Mouse (Mus musculus): Measurements from ENCODE around the gene Amh. TPM values are rescaled to one million over a fixed set of nuclear protein-coding genes. Genes with fewer than 3 reads are reported as not detected.

The Amh gene
- polyA plus RNA-seq, 2 experiments, result 0.08 to 0.31 TPM

- H3K9me3 ChIP-seq (ENCODE audit: control insufficient read depth, low read length), result no peaks in the 10 kb centered on the region
- TF ChIP-seq EP300 (IDR thresholded peaks at IDR 0.05; ENCODE audit: low read depth), result no peak
- H3K9ac ChIP-seq (replicated peaks), result no peak overlapping the region
- ATAC-seq (ENCODE audit: insufficient read depth) (no peak), DNase-seq (ENCODE audit: low read depth in 3 of 3, low spot score in 3 of 3) (no peak)
- H3K27ac ChIP-seq, result no peak overlapping the region
- 42% methylated on average over 2 of the region's 2 CpGs for WGBS (ENCODE audit: insufficient replicate concordance)
- no peak overlapping the region for H3K4me3 ChIP-seq (ENCODE audit: insufficient read depth in 1 of 2, low read depth in 2 of 2, low read length in 2 of 2)
- no peaks in the 10 kb centered on the region for H3K4me1 ChIP-seq (replicated peaks; ENCODE audit: control insufficient read depth in 2 of 2, insufficient read depth in 2 of 2, low read length in 1 of 2)
- H3K36me3 ChIP-seq (replicated peaks; ENCODE audit: control insufficient read depth, insufficient read depth, low read depth), result no peaks in the 10 kb centered on the region
- H3K27me3 ChIP-seq (ENCODE audit: control insufficient read depth, insufficient read depth, low read length), result peaks cover 54% of the 10 kb centered on the region
- H3K4me2 ChIP-seq (ENCODE audit: low read depth), result no peak overlapping the region
These were observed 32.8 kb downstream of the Amh start for GRCm38 (mm10) chr10:80837827-80838226.

GRCm38 (mm10) chr10:80838346-80838912 is 33.4 kb downstream of the Amh start:
- ATAC-seq (ENCODE audit: insufficient read depth) (no peak), DNase-seq (ENCODE audit: low read depth in 3 of 3, low spot score in 3 of 3) (no peak)
- 54% methylated on average over 2 of the region's 2 CpGs for WGBS (ENCODE audit: insufficient replicate concordance)
- Histone ChIP-seq H3K36me3 (replicated peaks; ENCODE audit: control insufficient read depth, insufficient read depth, low read depth) (no peaks in the 10 kb centered on the region), H3K4me2 (ENCODE audit: low read depth) (no peak overlapping the region), H3K27me3 (ENCODE audit: control insufficient read depth, insufficient read depth, low read length) (peaks cover 59% of the 10 kb centered on the region), H3K27ac (no peak overlapping the region), H3K9me3 (ENCODE audit: control insufficient read depth, low read length) (no peaks in the 10 kb centered on the region), H3K9ac (replicated peaks) (no peak overlapping the region), H3K4me1 (replicated peaks; ENCODE audit: control insufficient read depth in 2 of 2, insufficient read depth in 2 of 2, low read length in 1 of 2) (no peaks in the 10 kb centered on the region), H3K4me3 (ENCODE audit: insufficient read depth in 1 of 2, low read depth in 2 of 2, low read length in 2 of 2) (no peak overlapping the region)
- TF ChIP-seq CTCF (IDR thresholded peaks at IDR 0.05; ENCODE audit: low read depth) (no peak), EP300 (IDR thresholded peaks at IDR 0.05; ENCODE audit: low read depth) (no peak)

GRCm38 (mm10) chr10:80839848-80840247 is 34.8 kb downstream of the Amh start:
- whole genome bisulfite sequencing (ENCODE audit: insufficient replicate concordance), result 55% methylated on average over 6 of the region's 6 CpGs
- DNase-seq (ENCODE audit: low read depth in 3 of 3, low spot score in 3 of 3), result no peak
- no peak overlapping the region for H3K27ac ChIP-seq
- ATAC-seq (ENCODE audit: insufficient read depth), result no peak
- H3K27me3 ChIP-seq (ENCODE audit: control insufficient read depth, insufficient read depth, low read length), result peaks cover 59% of the 10 kb centered on the region
- H3K4me1 ChIP-seq (replicated peaks; ENCODE audit: control insufficient read depth in 2 of 2, insufficient read depth in 2 of 2, low read length in 1 of 2), result no peaks in the 10 kb centered on the region
- H3K4me3 ChIP-seq (ENCODE audit: insufficient read depth in 1 of 2, low read depth in 2 of 2, low read length in 2 of 2), result no peak overlapping the region
- H3K9ac ChIP-seq (replicated peaks), result no peak overlapping the region
- no peak for TF ChIP-seq CTCF (IDR thresholded peaks at IDR 0.05; ENCODE audit: low read depth)
- no peaks in the 10 kb centered on the region for H3K36me3 ChIP-seq (replicated peaks; ENCODE audit: control insufficient read depth, insufficient read depth, low read depth)
- no peak overlapping the region for H3K4me2 ChIP-seq (ENCODE audit: low read depth)
- H3K9me3 ChIP-seq (ENCODE audit: control insufficient read depth, low read length), result no peaks in the 10 kb centered on the region

- H3K9me3 ChIP-seq (ENCODE audit: control insufficient read depth, low read length), result no peaks in the 10 kb centered on the region
- H3K36me3 ChIP-seq (replicated peaks; ENCODE audit: control insufficient read depth, insufficient read depth, low read depth), result no peaks in the 10 kb centered on the region
- WGBS (ENCODE audit: insufficient replicate concordance), result 61% methylated on average over 2 of the region's 2 CpGs
- H3K27me3 ChIP-seq (ENCODE audit: control insufficient read depth, insufficient read depth, low read length), result peaks cover 54% of the 10 kb centered on the region
- no peak overlapping the region for H3K9ac ChIP-seq (replicated peaks)
- no peak overlapping the region for H3K27ac ChIP-seq
- no peaks in the 10 kb centered on the region for H3K4me1 ChIP-seq (replicated peaks; ENCODE audit: control insufficient read depth in 2 of 2, insufficient read depth in 2 of 2, low read length in 1 of 2)
- DNase-seq (ENCODE audit: low read depth in 3 of 3, low spot score in 3 of 3) (no peak), ATAC-seq (ENCODE audit: insufficient read depth) (no peak)
- no peak for TF ChIP-seq CTCF (IDR thresholded peaks at IDR 0.05; ENCODE audit: low read depth)
- TF ChIP-seq EP300 (IDR thresholded peaks at IDR 0.05; ENCODE audit: low read depth), result no peak
- H3K4me2 ChIP-seq (ENCODE audit: low read depth), result no peak overlapping the region
- no peak overlapping the region for H3K4me3 ChIP-seq (ENCODE audit: insufficient read depth in 1 of 2, low read depth in 2 of 2, low read length in 2 of 2)
These were observed 36.6 kb downstream of the Amh start for GRCm38 (mm10) chr10:80841685-80842084.

- no peak for TF ChIP-seq EP300 (IDR thresholded peaks at IDR 0.05; ENCODE audit: low read depth)
- TF ChIP-seq CTCF (IDR thresholded peaks at IDR 0.05; ENCODE audit: low read depth), result no peak
- DNase-seq (ENCODE audit: low read depth in 3 of 3, low spot score in 3 of 3), result no peak
- no peaks in the 10 kb centered on the region for H3K36me3 ChIP-seq (replicated peaks; ENCODE audit: control insufficient read depth, insufficient read depth, low read depth)
- H3K27ac ChIP-seq, result no peak overlapping the region
- no peaks in the 10 kb centered on the region for H3K9me3 ChIP-seq (ENCODE audit: control insufficient read depth, low read length)
- no peak overlapping the region for H3K9ac ChIP-seq (replicated peaks)
- H3K27me3 ChIP-seq (ENCODE audit: control insufficient read depth, insufficient read depth, low read length), result peaks cover 51% of the 10 kb centered on the region
- ATAC-seq (ENCODE audit: insufficient read depth), result no peak
- H3K4me3 ChIP-seq (ENCODE audit: insufficient read depth in 1 of 2, low read depth in 2 of 2, low read length in 2 of 2), result no peak overlapping the region
- 66% methylated on average over 15 of the region's 15 CpGs for WGBS (ENCODE audit: insufficient replicate concordance)
- no peak overlapping the region for H3K4me2 ChIP-seq (ENCODE audit: low read depth)
- no peaks in the 10 kb centered on the region for H3K4me1 ChIP-seq (replicated peaks; ENCODE audit: control insufficient read depth in 2 of 2, insufficient read depth in 2 of 2, low read length in 1 of 2)
These were observed 37.3 kb downstream of the Amh start for GRCm38 (mm10) chr10:80842334-80842733.
